Mouse (Mus musculus): ENCODE data around the gene Gm765.
A peak's percentile ranks its signal among the peaks of the same experiment; 100 is the strongest.

Gm765 gene

DNA sequence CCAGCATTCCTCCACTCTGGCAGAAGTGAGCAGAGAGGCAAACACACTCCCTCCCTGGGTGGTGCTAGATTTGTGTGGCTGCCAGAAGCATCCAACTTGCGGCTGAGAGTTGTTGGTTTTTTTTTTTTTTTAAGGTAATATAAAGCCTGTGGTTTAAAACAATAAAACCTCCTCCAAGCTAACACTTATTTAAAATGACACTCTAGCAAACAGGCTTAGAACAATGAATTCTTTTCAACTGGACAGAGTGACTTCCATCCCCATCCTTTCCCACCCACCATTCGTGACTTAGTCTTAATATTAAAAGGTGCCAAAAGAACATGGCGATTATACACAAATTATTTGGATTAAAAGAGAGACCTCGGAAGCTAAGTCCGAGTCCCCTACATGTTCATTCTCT is at the start of gene Gm765:
Gm765 (minus strand) TSS at position 101 of the 400 bp plus-strand sequence.
- DNase-seq (ENCODE audit: low read depth) = no peak

DNA sequence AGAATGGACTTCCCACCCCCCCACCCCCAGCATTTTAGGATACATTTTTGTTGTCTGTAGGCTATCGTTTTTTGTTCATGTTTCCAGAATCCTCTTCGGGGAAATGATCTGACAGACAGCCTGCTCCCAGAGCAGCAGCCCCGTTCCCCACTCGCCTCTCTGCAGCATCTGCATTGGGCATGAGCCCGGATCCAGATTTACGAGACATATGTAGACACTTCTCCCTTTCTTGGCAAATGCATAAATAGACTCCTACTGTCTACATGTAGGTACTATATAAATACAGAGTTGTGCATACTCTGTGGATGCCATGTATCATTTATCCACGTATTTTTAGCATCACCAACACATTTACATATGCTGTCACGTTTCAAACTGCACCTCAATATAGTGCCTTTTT is 42.9 kb upstream of the Gm765 start:
- no peak for DNase-seq (ENCODE audit: low read depth)

DNA sequence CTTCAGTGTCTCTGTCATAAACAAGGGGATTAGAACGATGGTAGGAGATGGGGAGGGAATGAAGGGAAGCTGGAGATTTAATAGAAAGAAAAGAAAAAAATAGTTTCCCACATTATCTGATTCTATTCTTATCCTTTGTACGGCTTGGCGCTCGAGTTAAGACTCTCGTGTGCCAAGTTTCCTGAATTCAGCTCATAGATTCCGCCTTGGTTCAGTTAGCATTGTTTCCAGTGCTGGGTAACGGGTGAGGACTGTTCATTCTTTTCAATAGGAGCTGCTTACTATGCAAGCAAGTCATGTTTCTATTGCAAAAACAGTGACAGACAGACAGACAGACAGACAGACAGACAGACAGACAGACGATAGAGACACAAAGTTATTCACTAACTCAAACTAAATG is 41.9 kb upstream of the Gm765 start:
- DNase-seq (ENCODE audit: low read depth) = no peak

DNA sequence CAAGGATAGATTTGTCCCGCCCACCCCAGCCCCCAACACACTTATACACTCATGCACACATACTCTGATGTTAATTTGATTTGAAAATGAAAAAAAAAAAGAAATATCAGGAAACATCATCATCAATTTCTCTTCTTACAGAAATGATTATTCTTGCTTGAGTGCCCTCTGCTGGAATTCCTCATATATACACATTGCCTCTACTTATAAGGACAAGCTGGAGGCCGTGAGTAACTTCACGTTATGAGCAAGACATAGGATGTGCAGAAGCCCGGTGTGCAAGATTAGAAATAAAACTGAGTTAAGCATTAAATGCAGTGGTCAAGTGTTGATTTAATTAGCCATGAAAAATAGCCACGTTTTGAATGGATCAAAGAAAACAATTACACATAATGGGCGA is 40.9 kb upstream of the Gm765 start:
- DNase-seq (ENCODE audit: low read depth) = peak; percentile 51

DNA sequence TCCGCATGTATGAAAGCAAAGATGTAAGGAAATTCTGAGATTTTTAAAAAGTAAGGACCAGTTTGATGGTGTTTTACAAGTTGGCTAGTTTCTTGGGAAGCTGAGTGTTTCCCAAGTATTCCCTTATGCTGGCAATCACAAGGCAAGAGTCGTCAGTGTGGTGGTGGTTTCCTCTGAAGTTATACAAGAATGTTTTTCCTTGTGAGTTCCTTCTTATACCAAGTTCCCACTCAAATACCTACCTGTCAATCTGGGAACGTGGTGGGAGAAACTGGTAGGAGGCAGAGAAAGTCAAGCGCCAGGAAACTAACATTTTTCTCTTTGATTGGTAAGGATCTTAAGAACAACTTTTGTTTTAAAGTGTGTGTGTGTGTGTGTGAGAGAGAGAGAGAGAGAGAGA is 23.6 kb upstream of the Gm765 start:
- no peak for DNase-seq (ENCODE audit: low read depth)

DNA sequence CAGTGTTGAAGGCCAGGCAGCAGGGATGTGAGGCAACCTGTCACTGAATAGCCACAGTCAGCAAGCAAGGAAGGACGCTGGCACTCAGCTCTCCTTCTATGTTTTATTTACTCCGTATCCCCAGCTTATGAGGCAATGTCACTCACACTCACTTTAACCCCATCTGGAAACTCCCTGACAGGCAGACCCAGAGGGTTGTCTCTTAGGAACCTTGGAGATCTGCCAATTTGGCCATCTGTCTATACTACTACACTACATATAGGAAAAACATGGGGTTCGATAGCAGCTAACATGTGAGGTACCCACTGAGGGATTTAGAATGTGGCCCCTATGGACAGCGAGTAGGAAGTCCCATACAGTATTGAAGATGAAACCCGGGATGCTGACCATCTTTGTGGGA is 12.7 kb upstream of the Gm765 start:
- no peak for DNase-seq (ENCODE audit: low read depth)

DNA sequence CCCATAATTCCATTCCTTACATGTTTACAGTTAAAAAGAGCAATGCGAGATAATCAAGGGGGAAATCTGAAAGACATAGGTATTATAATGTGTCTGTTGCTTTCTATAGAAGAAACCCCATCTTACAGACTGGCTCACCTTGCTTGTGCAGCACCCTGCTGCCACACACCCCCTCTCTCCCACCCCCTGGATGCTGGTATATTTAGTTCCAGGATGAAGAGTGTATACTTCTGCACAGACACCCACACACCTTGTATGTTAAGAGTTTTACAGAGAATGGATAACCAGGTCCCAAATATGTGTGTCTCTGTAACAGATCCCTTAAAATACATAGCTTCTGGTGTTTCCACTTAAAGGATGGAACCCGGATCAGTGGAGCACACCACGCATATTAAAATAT is 10.7 kb upstream of the Gm765 start:
- no peak for DNase-seq (ENCODE audit: low read depth)

DNA sequence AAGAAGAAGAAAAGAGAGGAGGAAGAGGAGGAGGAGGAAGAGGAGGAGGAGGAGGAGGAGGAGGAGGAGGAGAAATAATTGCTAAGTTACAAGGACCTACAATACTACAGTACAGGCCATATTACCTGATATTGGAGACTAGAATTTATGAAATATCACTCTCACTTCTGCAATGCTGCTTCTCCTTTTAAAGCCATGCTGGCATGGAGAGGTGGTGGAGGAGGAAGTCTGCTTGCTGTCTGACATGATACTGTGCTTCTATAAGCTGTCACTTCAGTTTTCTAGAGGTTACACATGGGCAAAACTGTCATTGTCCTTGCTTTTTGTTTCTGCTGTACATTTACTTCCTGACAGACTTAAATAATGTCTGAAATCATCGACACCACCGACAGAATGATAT is 9.8 kb downstream of the Gm765 start:
- no peak for DNase-seq (ENCODE audit: low read depth)

DNA sequence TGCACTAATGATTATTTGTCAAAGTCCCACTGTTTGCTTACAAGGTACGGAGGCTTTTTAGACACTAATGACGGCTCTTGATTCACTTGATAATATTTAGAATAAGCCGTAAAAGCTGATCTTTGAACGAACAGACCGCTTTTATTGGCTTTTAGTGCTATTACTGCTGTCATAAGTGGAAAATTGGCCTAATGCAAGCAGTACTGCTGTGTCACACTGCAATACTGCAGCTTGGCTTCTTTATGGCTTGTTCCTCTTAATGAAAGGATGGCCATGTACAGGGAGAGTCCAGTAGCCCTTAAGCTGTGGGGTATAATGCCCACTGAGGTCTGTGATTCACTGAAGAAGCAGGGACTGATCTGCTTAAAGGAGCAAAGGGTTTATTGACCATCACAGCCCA is 30.9 kb downstream of the Gm765 start:
- no peak for DNase-seq (ENCODE audit: low read depth)

DNA sequence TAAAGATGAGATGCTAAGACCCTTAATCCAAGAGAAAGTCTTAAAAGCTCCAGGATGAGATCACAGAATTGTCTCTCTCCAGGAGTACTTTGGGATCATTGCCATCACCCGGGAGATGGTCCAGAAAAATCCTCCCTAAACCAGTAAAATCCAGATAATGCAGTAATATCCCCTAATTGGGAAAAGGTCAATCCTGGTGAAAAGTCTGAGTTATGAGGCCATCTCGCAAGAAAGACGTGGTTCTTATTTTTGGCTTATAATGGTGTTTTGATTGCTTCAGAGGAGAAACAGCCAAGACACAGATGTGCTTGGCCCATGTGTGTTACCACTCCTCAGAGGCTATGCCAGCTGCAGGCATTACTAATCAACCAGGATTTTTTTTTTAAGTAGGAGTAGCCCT is 34.9 kb downstream of the Gm765 start:
- DNase-seq (ENCODE audit: low read depth) = no peak

DNA sequence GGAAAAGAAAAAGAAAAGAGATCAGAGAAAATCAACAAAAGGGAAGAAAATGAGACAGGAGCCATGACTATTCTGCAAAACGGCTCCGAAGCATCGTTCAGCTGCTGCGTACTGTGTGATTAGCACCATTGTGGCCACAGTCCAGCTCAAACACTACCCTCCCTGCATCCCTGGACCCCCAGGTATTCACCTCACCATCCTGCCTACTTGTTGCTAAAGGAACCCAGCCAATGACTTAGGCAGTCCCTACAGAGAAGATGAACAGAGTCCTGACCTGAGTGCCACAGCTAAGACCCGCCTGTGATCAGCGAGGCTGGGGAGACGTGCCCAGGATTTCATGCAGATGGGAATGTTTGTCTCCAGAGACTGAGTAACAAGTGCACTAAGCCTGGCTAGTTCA is 35.4 kb downstream of the Gm765 start:
- DNase-seq (ENCODE audit: low read depth) = no peak

DNA sequence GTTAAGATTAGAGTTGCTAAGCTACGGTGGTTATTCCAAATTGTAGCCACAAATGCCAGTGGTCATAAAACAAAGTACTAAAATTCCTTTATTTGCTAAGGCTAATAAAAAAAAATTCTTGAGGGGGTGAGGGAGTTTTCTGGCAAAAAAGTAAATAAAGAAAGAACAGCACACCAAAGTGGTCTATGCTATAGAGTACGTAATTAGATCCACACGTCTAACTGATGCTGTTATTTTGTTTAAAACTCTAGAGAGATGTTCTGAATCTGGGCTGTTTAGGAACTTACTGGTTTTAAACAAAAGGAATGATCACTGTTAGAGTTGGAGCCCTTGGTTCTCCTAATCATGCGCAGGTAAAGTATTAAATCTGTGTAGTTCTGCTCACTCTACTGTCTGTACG is 50.5 kb downstream of the Gm765 start:
- no peak for DNase-seq (ENCODE audit: low read depth)

DNA sequence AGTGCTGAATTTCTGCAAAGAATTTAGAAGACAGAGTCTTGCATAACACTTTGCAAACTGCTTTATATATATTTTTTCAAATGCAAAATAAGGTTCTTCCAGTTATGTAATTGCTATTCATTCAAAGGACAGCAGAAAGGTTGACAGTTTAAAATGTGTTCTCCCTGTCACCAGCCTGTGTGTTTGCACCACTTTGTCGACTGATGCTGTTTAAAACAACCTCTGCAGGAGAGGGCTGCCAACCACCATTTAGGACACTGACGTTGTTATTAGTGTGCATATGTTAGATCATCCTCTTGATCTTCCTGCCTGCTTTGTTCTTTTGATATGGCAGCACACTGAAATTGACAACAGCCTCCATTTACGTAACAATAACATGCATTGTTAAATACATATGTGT is 54.2 kb downstream of the Gm765 start:
- DNase-seq (ENCODE audit: low read depth) = no peak

DNA sequence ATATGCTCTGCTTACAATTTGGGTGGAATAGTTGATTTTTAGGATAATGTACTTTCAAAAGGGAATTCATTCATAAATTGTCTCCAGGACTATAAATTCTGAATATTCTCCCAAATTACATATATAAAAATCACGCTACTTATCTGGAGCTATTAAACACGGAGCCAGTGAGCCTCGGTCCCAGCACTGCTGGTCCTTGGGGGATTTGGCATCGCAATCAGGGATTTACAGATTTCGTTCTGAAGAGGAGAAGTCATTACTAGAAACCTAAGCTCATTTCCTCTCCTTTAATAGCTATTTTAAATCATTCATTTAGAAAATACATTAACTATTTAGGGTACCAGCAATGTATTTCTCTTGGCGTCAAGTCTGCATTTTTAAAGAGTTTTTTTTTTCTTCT is 55.0 kb downstream of the Gm765 start:
- no peak for DNase-seq (ENCODE audit: low read depth)

DNA sequence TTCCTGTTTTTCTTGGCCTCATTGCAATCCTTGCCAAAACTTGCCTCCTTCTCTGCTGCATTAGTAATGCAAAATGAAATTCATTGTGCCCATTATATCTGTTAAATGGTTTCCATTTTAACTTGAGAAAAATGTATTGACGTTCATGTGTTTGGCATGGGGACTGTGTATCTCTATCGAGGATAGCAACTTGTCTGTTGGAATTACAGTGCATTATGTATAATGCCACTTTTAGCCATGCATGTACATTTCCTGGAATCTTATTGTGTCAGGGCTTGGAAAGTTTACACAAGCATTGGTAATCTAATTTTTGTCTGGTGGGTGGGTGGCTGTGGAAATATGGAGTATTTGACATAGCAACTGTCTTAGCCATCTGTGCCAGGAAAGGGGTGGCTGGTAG is 57.4 kb downstream of the Gm765 start:
- DNase-seq (ENCODE audit: low read depth) = no peak

DNA sequence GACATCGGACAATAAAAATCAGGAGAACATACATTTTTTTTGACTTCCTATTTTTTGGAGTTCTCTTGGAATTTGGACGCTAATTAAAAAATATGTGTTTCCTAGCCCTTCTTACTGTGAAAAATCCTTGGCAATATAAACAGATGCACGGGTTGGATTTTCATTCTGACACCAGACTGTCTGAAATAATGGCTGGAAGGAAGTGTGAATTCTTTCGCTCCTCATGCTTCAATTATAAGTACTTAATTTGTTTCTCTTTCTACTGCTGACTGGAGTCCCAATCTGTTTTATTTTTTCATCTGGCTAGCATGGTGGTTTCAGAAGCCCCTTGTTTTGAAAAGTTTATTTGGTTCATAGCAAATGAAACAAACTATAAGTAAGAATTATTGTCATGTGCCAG is 59.8 kb downstream of the Gm765 start:
- DNase-seq (ENCODE audit: low read depth) = no peak

DNA sequence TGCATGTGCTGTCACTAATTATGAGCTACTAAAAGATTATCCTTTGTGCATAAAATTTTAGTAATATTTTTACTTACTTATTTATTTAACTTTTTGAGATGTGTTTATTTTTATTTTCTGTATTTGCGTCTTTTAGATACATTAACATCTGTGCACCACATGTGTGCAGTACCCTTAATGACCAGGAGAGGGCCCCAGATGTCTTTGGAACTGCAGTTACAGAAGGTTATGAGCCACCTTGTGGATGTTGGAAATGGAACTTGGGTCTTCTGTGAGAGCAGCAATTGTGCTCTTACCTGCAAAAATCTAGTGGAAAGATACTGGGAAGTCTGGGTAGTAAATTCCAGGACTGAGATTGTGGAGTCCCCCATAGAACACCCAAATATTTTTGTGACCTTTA is 71.0 kb downstream of the Gm765 start:
- peak; percentile 63 for DNase-seq (ENCODE audit: low read depth)

DNA sequence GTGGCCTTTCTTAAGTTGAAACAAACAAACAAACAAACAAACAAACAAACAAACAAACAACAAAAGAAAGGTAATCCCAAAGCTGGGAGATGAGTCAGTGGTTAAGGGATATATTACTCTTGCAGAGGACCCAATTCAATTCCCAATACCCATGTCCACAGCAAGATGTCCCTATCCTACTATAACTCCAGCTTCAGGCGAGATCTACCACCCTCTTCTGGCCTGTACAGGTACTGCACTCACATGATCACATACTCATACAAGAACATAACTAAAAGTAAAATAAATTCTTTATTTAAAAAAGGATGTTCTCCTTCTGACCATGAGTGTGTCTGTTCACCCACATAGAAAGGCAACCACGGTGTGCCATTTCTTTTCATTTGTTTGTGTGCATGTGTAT is 79.6 kb downstream of the Gm765 start:
- DNase-seq (ENCODE audit: low read depth) = peak; percentile 2

DNA sequence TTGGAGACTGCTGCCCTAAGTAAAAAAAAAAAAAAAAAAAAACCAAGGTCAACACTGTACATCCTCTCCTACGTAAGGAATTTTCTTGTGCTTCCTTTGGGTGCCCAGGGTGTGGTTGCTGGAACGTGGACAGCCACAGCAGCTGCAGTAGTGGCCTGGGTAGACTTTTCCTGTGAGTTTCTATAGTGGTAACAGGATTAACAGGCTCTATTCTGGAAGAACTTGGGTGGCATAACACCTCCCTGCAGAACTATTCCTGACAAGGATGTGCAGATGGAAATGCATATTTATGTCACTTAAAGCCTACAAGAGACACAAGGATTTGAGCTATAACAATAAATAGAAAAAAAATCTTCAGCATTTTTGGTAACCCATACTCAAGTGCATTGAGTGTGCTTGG is 83.5 kb downstream of the Gm765 start:
- no peak for DNase-seq (ENCODE audit: low read depth)

DNA sequence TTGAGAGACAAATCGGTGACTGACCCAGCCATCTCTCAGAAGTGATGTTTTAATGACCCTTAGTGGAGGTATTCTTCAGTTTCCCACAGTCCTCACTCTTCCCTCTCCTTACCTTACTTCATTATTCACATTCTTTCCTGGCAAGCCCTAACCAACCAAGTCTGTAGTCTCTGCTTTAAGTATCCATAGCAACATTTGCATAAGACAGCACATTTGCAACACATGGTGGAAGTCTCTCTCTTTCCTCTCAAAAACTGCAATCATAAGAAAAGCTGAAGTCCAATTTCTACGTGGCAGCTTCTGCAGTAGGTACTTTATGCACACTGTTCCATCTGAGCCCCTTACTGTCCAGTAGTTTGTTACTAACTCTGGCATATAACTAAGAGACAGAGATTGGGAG is 96.1 kb downstream of the Gm765 start:
- no peak for DNase-seq (ENCODE audit: low read depth)

DNA sequence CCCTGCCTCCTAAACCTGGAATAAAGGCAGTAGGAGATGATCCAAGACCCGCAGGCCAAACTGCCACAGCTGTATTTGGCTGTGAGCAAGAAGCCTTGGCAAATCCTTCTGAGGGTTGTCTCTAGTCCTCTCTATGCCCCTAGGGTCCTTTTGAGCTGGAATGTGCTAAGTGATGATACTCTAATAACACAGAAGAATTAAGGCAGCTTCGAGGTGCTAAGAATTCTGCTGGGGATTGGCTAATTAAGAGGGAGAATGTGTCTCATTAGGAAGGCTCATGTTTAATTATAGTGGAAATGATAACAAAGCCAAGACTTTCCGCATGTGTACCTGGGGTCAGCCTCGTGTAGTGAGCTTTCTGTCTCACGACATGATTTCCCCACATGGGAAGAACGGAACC is 99.4 kb downstream of the Gm765 start:
- DNase-seq (ENCODE audit: low read depth) = no peak

DNA sequence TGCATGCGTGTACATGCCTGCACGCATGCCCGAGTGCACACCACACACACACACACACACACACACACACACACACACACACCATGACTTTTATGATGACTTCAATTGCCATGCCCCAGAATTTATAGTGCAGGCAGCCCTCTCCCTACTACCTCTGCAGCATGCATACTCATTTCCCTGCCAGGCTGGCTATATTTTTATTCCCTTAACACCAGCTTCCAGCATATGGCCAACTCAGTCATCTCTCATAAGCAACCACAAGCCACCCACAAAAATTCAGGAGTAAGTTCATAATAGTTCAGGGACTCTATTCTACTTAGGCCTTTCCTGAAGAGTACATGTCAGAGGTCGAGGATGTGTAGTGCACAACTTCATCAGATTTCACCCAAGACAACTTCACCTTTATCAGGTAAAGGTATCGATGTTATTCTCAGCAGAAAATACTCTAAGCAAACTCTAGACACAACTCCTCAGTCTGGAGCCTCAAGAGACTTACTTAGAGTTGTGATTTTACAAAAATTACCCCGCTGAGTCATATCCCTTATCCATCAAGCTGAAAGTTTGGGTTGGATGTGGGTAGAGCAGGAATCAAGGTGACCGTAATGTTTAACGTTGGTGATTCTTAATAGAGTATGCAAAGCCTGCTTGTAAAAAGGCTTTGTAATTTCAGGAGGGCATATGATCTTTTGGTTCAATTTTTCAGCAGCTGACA is 101.8 kb downstream of the Gm765 start:
- no peak for DNase-seq (ENCODE audit: low read depth)

DNA sequence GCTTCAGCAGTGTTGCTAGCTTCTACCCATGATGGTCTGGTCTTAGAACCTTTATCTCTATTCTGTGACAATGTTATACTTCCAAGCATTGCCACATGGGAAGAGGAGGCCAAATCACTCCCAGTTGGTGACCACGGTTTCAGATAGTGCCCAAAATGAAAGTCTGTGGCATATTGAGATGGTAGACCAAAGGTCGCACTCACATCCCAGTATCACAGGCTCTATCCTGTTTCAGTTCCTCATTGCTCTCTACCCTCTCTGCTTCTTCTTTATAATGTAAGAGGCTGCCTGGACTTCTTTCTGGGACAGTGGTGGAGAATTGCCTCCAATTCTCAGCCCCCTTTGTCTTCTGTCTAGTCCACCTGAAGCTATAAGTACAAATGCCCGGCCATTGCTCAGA is 108.5 kb downstream of the Gm765 start:
- no peak for DNase-seq (ENCODE audit: low read depth)

DNA sequence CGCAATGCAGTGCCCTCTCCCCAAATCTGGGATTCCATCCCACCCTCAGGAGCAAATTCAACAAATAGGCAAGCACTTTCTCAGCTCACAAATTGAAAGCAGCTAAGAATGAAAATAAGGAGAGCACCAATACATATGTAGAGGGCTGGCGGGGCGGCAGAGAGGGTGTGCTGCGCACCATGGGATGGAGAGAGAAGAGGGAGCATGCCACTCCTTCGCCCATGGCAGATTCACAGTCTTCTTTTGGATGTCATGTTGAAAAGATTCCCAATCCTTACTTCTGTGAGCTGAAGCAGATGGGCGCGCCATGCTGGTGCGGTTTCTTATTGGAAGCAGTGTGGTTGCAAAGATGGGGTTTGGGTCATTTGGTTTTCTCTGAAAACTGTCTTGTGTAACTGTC is 118.6 kb downstream of the Gm765 start:
- no peak for DNase-seq (ENCODE audit: low read depth)

DNA sequence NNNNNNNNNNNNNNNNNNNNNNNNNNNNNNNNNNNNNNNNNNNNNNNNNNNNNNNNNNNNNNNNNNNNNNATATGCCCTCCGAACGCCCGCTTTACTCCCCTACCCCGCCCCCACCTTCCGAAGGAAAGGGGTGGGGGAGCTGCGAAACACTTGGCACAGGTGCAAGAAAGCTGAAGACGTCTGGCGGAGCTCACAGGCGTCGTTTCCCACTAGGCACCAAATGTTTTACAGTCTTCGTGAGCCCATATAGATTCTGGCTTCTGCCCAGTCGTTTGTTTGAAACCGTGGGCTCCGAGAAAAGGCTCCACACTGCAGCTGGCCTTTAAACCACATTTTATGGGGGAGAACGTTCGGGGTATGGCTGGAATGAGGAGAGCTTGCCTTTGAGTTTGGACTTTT is 120.6 kb downstream of the Gm765 start:
- DNase-seq (ENCODE audit: low read depth) = no peak
